Mouse (Mus musculus) macrophage (primary cell): ENCODE results near the gene Fam163b. TPM values are rescaled to one million over a fixed set of nuclear protein-coding genes. Genes with fewer than 3 reads are reported as not detected.

ENCODE experiments used
- H3K27ac ChIP-seq: fragments of 350-480 bp; formaldehyde crosslinking; 2 replicates; pipeline ENCODE4 v1.9.0; 2021
- H3K36me3 ChIP-seq: fragments of 350-480 bp; formaldehyde crosslinking; 2 replicates; pipeline ENCODE4 v1.9.0; 2021; ENCODE audit errors: inconsistent target
- H3K4me3 ChIP-seq: fragments of 350-480 bp; formaldehyde crosslinking; 2 replicates; pipeline ENCODE4 v1.9.0; 2021; ENCODE audit errors: inconsistent target
- H3K79me2 ChIP-seq: fragments of 350-480 bp; formaldehyde crosslinking; 2 replicates; pipeline ENCODE4 v1.9.0; 2021; ENCODE audit errors: inconsistent target
- WGBS: methylation state at CpG from one replicate; pipeline ENCODE4 v1.1.7; 2026; ENCODE audit warnings: inconsistent platforms; ENCODE audit not compliant: missing documents; 5-methylcytosine and 5-hydroxymethylcytosine counted together
- polyA plus RNA-seq: library from polyadenylated mRNA; stranded (reverse); fragments of 250-400 nt; gene quantifications from 3 replicates; pipeline ENCODE4 v1.2.4, GENCODE M21; 2018; ENCODE audit warnings: inconsistent platforms
- total RNA-seq, 78 experiments: library from RNA; depleted of rRNA; stranded (reverse); fragments of 250-400 nt; gene quantifications; 1 replicate in 9 of 78; 2 replicates in 24 of 78; 3 replicates in 43 of 78; 4 replicates in 2 of 78; pipeline ENCODE4 v1.2.4; 2018; ENCODE audit warnings: inconsistent platforms in 56 of 78

Gene Fam163b
- total RNA-seq (2018; cell fraction: chromatin; rRNA removed), result not detected
- total RNA-seq (2018; cell fraction: cytosol; rRNA removed), result not detected
- total RNA-seq (2018; cell fraction: nucleus; rRNA removed), result not detected
- polyA plus RNA-seq, result not detected in 3 replicates

- no peak within 1 kb of the TSS for H3K4me3 ChIP-seq
- 5% methylated on average over 34 of the region's 62 CpGs for WGBS
- H3K79me2 ChIP-seq, result no peaks in the 10 kb centered on the region
- H3K36me3 ChIP-seq, result no peaks in the 10 kb centered on the region
- no peak within 1 kb of the TSS for H3K27ac ChIP-seq
Measured at GRCm38 (mm10) chr2:27141950-27142693, at the start of gene Fam163b. Fam163b (minus strand) TSS chr2:27142491.

GRCm38 (mm10) chr2:27189994-27190393 lies 47.7 kb upstream of the Fam163b start:
- WGBS, result 96% methylated on average over 4 of the region's 4 CpGs

GRCm38 (mm10) chr2:27187531-27187930 lies 45.2 kb upstream of the Fam163b start:
- Histone ChIP-seq H3K27ac (no peak overlapping the region), H3K4me3 (no peak overlapping the region), H3K36me3 (no peaks in the 10 kb centered on the region), H3K79me2 (no peaks in the 10 kb centered on the region)
- WGBS, result 35% methylated on average over 6 of the region's 6 CpGs

More at GRCm38 (mm10) chr2:27189994-27190393, 47.7 kb upstream of the Fam163b start:
- H3K27ac ChIP-seq, result no peak overlapping the region
- no peaks in the 10 kb centered on the region for H3K36me3 ChIP-seq
- H3K4me3 ChIP-seq, result no peak overlapping the region
- H3K79me2 ChIP-seq, result no peaks in the 10 kb centered on the region

- Histone ChIP-seq H3K27ac (no peak overlapping the region), H3K79me2 (no peaks in the 10 kb centered on the region), H3K36me3 (no peaks in the 10 kb centered on the region), H3K4me3 (no peak overlapping the region)
- WGBS, result 88% methylated on average over 12 of the region's 12 CpGs
Measured at GRCm38 (mm10) chr2:27183734-27184133, 41.4 kb upstream of the Fam163b start.

- H3K27ac ChIP-seq, result no peak overlapping the region
- no peak overlapping the region for H3K4me3 ChIP-seq
- no peaks in the 10 kb centered on the region for H3K79me2 ChIP-seq
- 85% methylated on average over 4 of the region's 4 CpGs for WGBS
- no peaks in the 10 kb centered on the region for H3K36me3 ChIP-seq
Measured at GRCm38 (mm10) chr2:27181907-27182306, 39.6 kb upstream of the Fam163b start.

GRCm38 (mm10) chr2:27179101-27179500 lies 36.8 kb upstream of the Fam163b start:
- WGBS, result 83% methylated on average over 8 of the region's 8 CpGs
- no peaks in the 10 kb centered on the region for H3K79me2 ChIP-seq
- no peak overlapping the region for H3K27ac ChIP-seq
- no peak overlapping the region for H3K4me3 ChIP-seq
- H3K36me3 ChIP-seq, result no peaks in the 10 kb centered on the region

- Histone ChIP-seq H3K79me2 (no peaks in the 10 kb centered on the region), H3K27ac (no peak overlapping the region), H3K36me3 (no peaks in the 10 kb centered on the region), H3K4me3 (no peak overlapping the region)
- WGBS, result 80% methylated on average over 9 of the region's 10 CpGs
Measured at GRCm38 (mm10) chr2:27175696-27176267, 33.5 kb upstream of the Fam163b start.

- H3K36me3 ChIP-seq, result no peaks in the 10 kb centered on the region
- H3K27ac ChIP-seq, result no peak overlapping the region
- H3K79me2 ChIP-seq, result no peaks in the 10 kb centered on the region
- H3K4me3 ChIP-seq, result no peak overlapping the region
- WGBS, result 90% methylated on average over 2 of the region's 2 CpGs
Measured at GRCm38 (mm10) chr2:27174242-27174641, 32.0 kb upstream of the Fam163b start.

- 40% methylated on average over 2 of the region's 2 CpGs for WGBS
- Histone ChIP-seq H3K36me3 (no peaks in the 10 kb centered on the region), H3K79me2 (no peaks in the 10 kb centered on the region), H3K27ac (no peak overlapping the region), H3K4me3 (no peak overlapping the region)
Measured at GRCm38 (mm10) chr2:27166999-27167398, 24.7 kb upstream of the Fam163b start.

- no peaks in the 10 kb centered on the region for H3K36me3 ChIP-seq
- H3K79me2 ChIP-seq, result no peaks in the 10 kb centered on the region
- H3K4me3 ChIP-seq, result no peak overlapping the region
- WGBS, result 100% methylated on average over 2 of the region's 2 CpGs
- H3K27ac ChIP-seq, result no peak overlapping the region
Measured at GRCm38 (mm10) chr2:27166074-27166473, 23.8 kb upstream of the Fam163b start.

GRCm38 (mm10) chr2:27164796-27165590 lies 22.7 kb upstream of the Fam163b start, which contains the start of gene Dbh:
Dbh (plus strand) TSS chr2:27165233.
- Histone ChIP-seq H3K4me3 (no peak within 1 kb of the TSS), H3K27ac (no peak within 1 kb of the TSS), H3K36me3 (no peaks in the 10 kb centered on the region), H3K79me2 (no peaks in the 10 kb centered on the region)
- 87% methylated on average over 12 of the region's 12 CpGs for WGBS

GRCm38 (mm10) chr2:27163851-27164250 lies 21.6 kb upstream of the Fam163b start:
- H3K27ac ChIP-seq, result no peak overlapping the region
- H3K4me3 ChIP-seq, result no peak overlapping the region
- 58% methylated on average over 5 of the region's 5 CpGs for WGBS

GRCm38 (mm10) chr2:27162656-27163055 lies 20.4 kb upstream of the Fam163b start:
- Histone ChIP-seq H3K27ac (no peak overlapping the region), H3K36me3 (no peaks in the 10 kb centered on the region), H3K79me2 (no peaks in the 10 kb centered on the region), H3K4me3 (no peak overlapping the region)
- 69% methylated on average over 9 of the region's 11 CpGs for WGBS

More at GRCm38 (mm10) chr2:27163851-27164250, 21.6 kb upstream of the Fam163b start:
- Histone ChIP-seq H3K36me3 (no peaks in the 10 kb centered on the region), H3K79me2 (no peaks in the 10 kb centered on the region)

- Histone ChIP-seq H3K27ac (no peak overlapping the region), H3K4me3 (no peak overlapping the region), H3K36me3 (no peaks in the 10 kb centered on the region), H3K79me2 (no peaks in the 10 kb centered on the region)
- WGBS, result 83% methylated on average over 2 of the region's 2 CpGs
Measured at GRCm38 (mm10) chr2:27161526-27161925, 19.2 kb upstream of the Fam163b start.
